Mouse (Mus musculus) hindbrain, embryonic 11.5 days (tissue): Measurements from ENCODE around the gene Tmem216. TPM values are rescaled to one million over a fixed set of nuclear protein-coding genes. Genes with fewer than 3 reads are reported as not detected.

Experiments
- ATAC-seq: fragments of 200-750 bp; cut with Nextera tagmentation; 2 replicates; pipeline ENCODE4 v1.8.0; 2017; ENCODE audit warnings: mild to moderate bottlenecking, moderate TSS enrichment, moderate library complexity; ENCODE audit not compliant: low FRiP score
- DNase-seq: peaks from one replicate; pipeline ENCODE4 v3.0.0-alpha.2; 2015; ENCODE audit warnings: low spot score
- H3K27ac ChIP-seq: fragments of 300-500 bp; sonication (generic); 2 replicates; pipeline ENCODE4 v1.5.1; 2014; ENCODE audit warnings: mild to moderate bottlenecking, low read depth, low read length
- H3K27me3 ChIP-seq: fragments of 300-500 bp; sonication (generic); 2 replicates; pipeline ENCODE4 v1.6.1; 2014; ENCODE audit warnings: mild to moderate bottlenecking, low read length, moderate library complexity, mixed read lengths; ENCODE audit not compliant: control insufficient read depth, insufficient read depth
- H3K36me3 ChIP-seq: fragments of 300-500 bp; sonication (generic); 2 replicates; pipeline ENCODE4 v1.6.1; 2014; ENCODE audit warnings: mild to moderate bottlenecking, low read length, moderate library complexity, mixed read lengths; ENCODE audit not compliant: control insufficient read depth, insufficient read depth
- H3K4me1 ChIP-seq: fragments of 300-500 bp; sonication (generic); replicated peaks from 2 replicates; pipeline ENCODE4 v1.6.1; 2014; ENCODE audit warnings: low read length, mixed read lengths; ENCODE audit not compliant: control insufficient read depth, insufficient read depth
- H3K4me2 ChIP-seq: fragments of 300-500 bp; sonication (generic); replicated peaks from 2 replicates; pipeline ENCODE4 v1.6.1; 2014; ENCODE audit warnings: mild to moderate bottlenecking, low read depth, low read length
- H3K4me3 ChIP-seq: fragments of 300-500 bp; sonication (generic); 2 replicates; pipeline ENCODE4 v1.5.1; 2014; ENCODE audit warnings: low read depth, low read length
- H3K9ac ChIP-seq: fragments of 300-500 bp; sonication (generic); 2 replicates; pipeline ENCODE4 v1.6.1; 2014; ENCODE audit warnings: low read depth, low read length
- H3K9me3 ChIP-seq: fragments of 300-500 bp; sonication (generic); 2 replicates; pipeline ENCODE4 v1.6.1; 2016; ENCODE audit warnings: low read length; ENCODE audit not compliant: control insufficient read depth
- WGBS: fragments of 180-500 bp; shearing (Covaris S2); extraction: QIAGEN DNeasy Blood & Tissue Kit; methylation state at CpG from one replicate; pipeline ENCODE4 v1.1.7; 2014; 5-methylcytosine and 5-hydroxymethylcytosine counted together
- polyA plus RNA-seq: library from polyadenylated mRNA; unstranded; fragments of >200 nt; fragmentation: Nextera tagmentation; extraction: Ambion mirVana; gene quantifications from 2 replicates; pipeline ENCODE4 v1.2.1, GENCODE M21; 2014

The Tmem216 gene
- polyA plus RNA-seq, 1 experiment from 2014 or later, result 63.7 TPM

- H3K27me3 ChIP-seq, result no peaks in the 10 kb centered on the region
- no peak overlapping the region for H3K27ac ChIP-seq
- ATAC-seq, result no peak
Observed at GRCm38 (mm10) chr19:10495670-10496069, 60.4 kb downstream of the Tmem216 start.

GRCm38 (mm10) chr19:10486264-10486738 lies 69.7 kb downstream of the Tmem216 start:
- 26% methylated on average over 9 of the region's 9 CpGs for WGBS
- H3K27me3 ChIP-seq, result no peaks in the 10 kb centered on the region

More at GRCm38 (mm10) chr19:10495670-10496069, 60.4 kb downstream of the Tmem216 start:
- DNase-seq, result no peak
- 88% methylated on average over 1 of the region's 1 CpGs for WGBS
- Histone ChIP-seq H3K9ac (no peak overlapping the region), H3K9me3 (no peaks in the 10 kb centered on the region), H3K4me3 (no peak overlapping the region), H3K4me1 (no peaks in the 10 kb centered on the region), H3K4me2 (no peak overlapping the region), H3K36me3 (no peaks in the 10 kb centered on the region; the same call in 1 of the 2 replicates)

More at GRCm38 (mm10) chr19:10486264-10486738, 69.7 kb downstream of the Tmem216 start:
- DNase-seq, result peak; percentile 81
- Histone ChIP-seq H3K4me3 (no peak overlapping the region), H3K36me3 (no peaks in the 10 kb centered on the region), H3K27ac (no peak overlapping the region), H3K9me3 (no peaks in the 10 kb centered on the region), H3K4me1 (no peaks in the 10 kb centered on the region), H3K4me2 (no peak overlapping the region), H3K9ac (no peak overlapping the region)
- ATAC-seq, result peak; percentile 65

Other genes starting within 250 kb of the Tmem216 start
- gene Syt7, start 167.1 kb downstream of the Tmem216 start, polyA plus RNA-seq, result 2.1 and 2.4 TPM in 2 replicates
- gene Lrrc10b, start 98.8 kb downstream of the Tmem216 start, polyA plus RNA-seq, result 0.59 and 0.69 TPM in 2 replicates
- 1.7 TPM in 2 replicates for gene Ppp1r32, start 73.3 kb downstream of the Tmem216 start, polyA plus RNA-seq
- 60.9 and 65.4 TPM in 2 replicates for gene Cpsf7, start 31.0 kb downstream of the Tmem216 start, polyA plus RNA-seq
- gene Sdhaf2, start 30.1 kb downstream of the Tmem216 start, polyA plus RNA-seq, result 60.9 and 62.6 TPM in 2 replicates
- gene Cyb561a3, start 20.9 kb upstream of the Tmem216 start, polyA plus RNA-seq, result 12.5 and 17.0 TPM in 2 replicates
- 58.7 and 62.3 TPM in 2 replicates for gene Tmem138, start 21.1 kb upstream of the Tmem216 start, polyA plus RNA-seq
- 303 and 389 TPM in 2 replicates for gene Ddb1, start 49.1 kb upstream of the Tmem216 start, polyA plus RNA-seq
- 20.3 and 23.0 TPM in 2 replicates for gene Tkfc, start 49.4 kb upstream of the Tmem216 start, polyA plus RNA-seq
- gene Vwce, start 78.0 kb upstream of the Tmem216 start, polyA plus RNA-seq, result 0.25 and 0.86 TPM in 2 replicates
- not detected in 2 replicates for gene Pga5, start 121.8 kb upstream of the Tmem216 start, polyA plus RNA-seq
- 23.9 and 27.2 TPM in 2 replicates for gene Vps37c, start 132.5 kb upstream of the Tmem216 start, polyA plus RNA-seq
- gene Cd5, start 182.8 kb upstream of the Tmem216 start, polyA plus RNA-seq, result not detected in 2 replicates